Mouse (Mus musculus) stomach, postnatal 0 days (tissue): ENCODE measurements around the gene Pir.

Source experiments
- CTCF ChIP-seq: IDR thresholded peaks from 2 replicates; pipeline ENCODE4 v1.5.1; 2016; ENCODE audit warnings: antibody characterized with exemption, low read depth, mild to moderate bottlenecking, moderate library complexity
- EP300 ChIP-seq: optimal IDR thresholded peaks from 2 replicates; pipeline ENCODE3; 2016; ENCODE audit warnings: antibody characterized with exemption

GRCm38 (mm10) chrX:164394091-164394490, 124.9 kb downstream of the Pir start:
- TF ChIP-seq CTCF (no peak), EP300 (no peak)
